Mouse (Mus musculus) embryonic facial prominence, embryonic 15.5 days (tissue): ENCODE results near the gene Zfp146. TPM values are rescaled to one million over a fixed set of nuclear protein-coding genes. Genes with fewer than 3 reads are reported as not detected.

Experiments
- ATAC-seq: fragments of 200-750 bp; cut with Nextera tagmentation; 2 replicates; pipeline ENCODE4 v1.8.0; 2017; ENCODE audit warnings: low read depth, moderate TSS enrichment; ENCODE audit not compliant: insufficient number of reproducible peaks, low FRiP score, low TSS enrichment
- H3K27ac ChIP-seq: fragments of 300-500 bp; sonication (generic); replicated peaks from 2 replicates; pipeline ENCODE4 v1.5.1; 2015; ENCODE audit warnings: mild to moderate bottlenecking, inconsistent platforms
- H3K27me3 ChIP-seq: fragments of 300-500 bp; sonication (generic); 2 replicates; pipeline ENCODE4 v1.6.1; 2015; ENCODE audit warnings: inconsistent platforms
- H3K36me3 ChIP-seq: fragments of 300-500 bp; sonication (generic); 2 replicates; pipeline ENCODE4 v1.6.1; 2015; ENCODE audit warnings: mild to moderate bottlenecking, inconsistent platforms
- H3K4me1 ChIP-seq: fragments of 300-500 bp; sonication (generic); 2 replicates; pipeline ENCODE4 v1.6.1; 2015; ENCODE audit warnings: inconsistent platforms
- H3K4me2 ChIP-seq: fragments of 300-500 bp; sonication (generic); replicated peaks from 2 replicates; pipeline ENCODE4 v1.6.1; 2015; ENCODE audit warnings: mild to moderate bottlenecking, inconsistent platforms
- H3K4me3 ChIP-seq: fragments of 300-500 bp; sonication (generic); replicated peaks from 2 replicates; pipeline ENCODE4 v1.5.1; 2015; ENCODE audit warnings: mild to moderate bottlenecking, inconsistent platforms
- H3K9ac ChIP-seq: fragments of 300-500 bp; sonication (generic); 2 replicates; pipeline ENCODE4 v1.6.1; 2015; ENCODE audit warnings: inconsistent platforms
- H3K9me3 ChIP-seq: fragments of 300-500 bp; sonication (generic); replicated peaks from 2 replicates; pipeline ENCODE4 v1.6.1; 2016; ENCODE audit warnings: inconsistent platforms
- WGBS: fragments of 180-500 bp; shearing (Covaris S2); methylation state at CpG from one replicate; pipeline ENCODE4 v1.1.7; 2015; 5-methylcytosine and 5-hydroxymethylcytosine counted together
- polyA plus RNA-seq: library from polyadenylated mRNA; unstranded; fragments of >200 nt; fragmentation: Nextera tagmentation; extraction: Ambion mirVana; gene quantifications from 2 replicates; pipeline ENCODE4 v1.2.1, GENCODE M21; 2015

Gene Zfp146
- polyA plus RNA-seq, 1 experiment from 2014 or later = 13.6 TPM

DNA sequence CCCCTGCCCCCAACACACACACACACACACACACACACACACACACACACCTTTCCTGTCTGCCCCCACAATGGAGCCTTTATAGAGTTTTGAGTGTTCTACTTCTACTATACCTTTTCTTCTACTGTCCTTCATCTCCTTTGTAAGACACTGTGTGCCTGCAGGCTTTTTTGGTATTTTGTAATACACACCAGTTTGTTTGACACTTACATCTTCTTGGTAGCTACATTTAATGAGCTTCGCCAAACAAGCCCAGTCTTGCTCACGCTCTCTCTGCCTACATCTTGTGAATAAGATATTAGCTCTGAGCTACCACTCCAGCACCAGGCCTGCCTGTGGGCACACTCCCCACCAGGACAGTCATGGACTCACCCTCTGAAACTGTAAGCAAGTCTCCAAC, 4.8 kb downstream of the Zfp146 start:
- no peak overlapping the region for H3K4me2 ChIP-seq
- H3K9me3 ChIP-seq = peaks cover 67% of the 10 kb centered on the region
- no peak for ATAC-seq
- no peak overlapping the region for H3K9ac ChIP-seq
- H3K27ac ChIP-seq = no peak overlapping the region
- peaks cover 77% of the 10 kb centered on the region for H3K36me3 ChIP-seq
- no peaks in the 10 kb centered on the region for H3K27me3 ChIP-seq
- H3K4me3 ChIP-seq = no peak overlapping the region
- H3K4me1 ChIP-seq = no peaks in the 10 kb centered on the region
- WGBS = 94% methylated on average over 2 of the region's 2 CpGs

- 97% methylated on average over 5 of the region's 5 CpGs for WGBS
Observed at GRCm38 (mm10) chr7:30163113-30163512, 6.4 kb downstream of the Zfp146 start.

GRCm38 (mm10) chr7:30155507-30155906, 14.0 kb downstream of the Zfp146 start:
- no peaks in the 10 kb centered on the region for H3K27me3 ChIP-seq
- WGBS = 96% methylated on average over 3 of the region's 3 CpGs
- H3K4me2 ChIP-seq = no peak overlapping the region
- H3K27ac ChIP-seq = no peak overlapping the region
- peaks cover 73% of the 10 kb centered on the region for H3K9me3 ChIP-seq
- H3K4me1 ChIP-seq = no peaks in the 10 kb centered on the region
- H3K4me3 ChIP-seq = no peak overlapping the region
- H3K9ac ChIP-seq = no peak overlapping the region
- peaks cover 81% of the 10 kb centered on the region for H3K36me3 ChIP-seq
- ATAC-seq = no peak

More at GRCm38 (mm10) chr7:30163113-30163512, 6.4 kb downstream of the Zfp146 start:
- no peak for ATAC-seq
- Histone ChIP-seq H3K9ac (no peak overlapping the region), H3K27me3 (no peaks in the 10 kb centered on the region), H3K36me3 (peaks cover 94% of the 10 kb centered on the region), H3K4me2 (no peak overlapping the region), H3K27ac (no peak overlapping the region), H3K4me3 (no peak overlapping the region), H3K4me1 (no peaks in the 10 kb centered on the region), H3K9me3 (peaks cover 81% of the 10 kb centered on the region)

- H3K27me3 ChIP-seq = no peaks in the 10 kb centered on the region
- peaks cover 82% of the 10 kb centered on the region for H3K36me3 ChIP-seq
- H3K4me3 ChIP-seq = no peak overlapping the region
- no peak overlapping the region for H3K4me2 ChIP-seq
- no peaks in the 10 kb centered on the region for H3K4me1 ChIP-seq
- no peak overlapping the region for H3K27ac ChIP-seq
- WGBS = 92% methylated on average over 1 of the region's 1 CpGs
- H3K9ac ChIP-seq = no peak overlapping the region
- H3K9me3 ChIP-seq = peaks cover 78% of the 10 kb centered on the region
- ATAC-seq = no peak
Observed at GRCm38 (mm10) chr7:30154040-30154439, 15.5 kb downstream of the Zfp146 start.

DNA sequence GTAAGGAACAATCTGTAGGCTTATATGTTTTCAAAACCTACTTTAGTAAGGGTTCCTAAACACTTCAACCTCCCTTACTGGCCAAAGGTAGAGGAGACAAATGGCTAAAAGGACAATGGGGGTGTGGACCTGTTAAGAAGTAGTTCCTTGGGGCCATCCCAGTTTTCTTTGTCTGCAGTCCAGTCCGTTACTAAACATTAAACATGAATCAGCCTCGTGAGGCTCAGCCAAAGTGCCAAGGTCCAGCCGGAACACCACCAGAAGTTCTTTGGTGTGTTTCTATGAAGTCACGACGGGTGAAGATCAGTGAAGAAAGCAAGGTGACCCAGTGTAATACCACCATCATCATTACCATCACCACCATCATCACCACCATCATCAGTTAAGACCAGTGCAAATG, 22.5 kb downstream of the Zfp146 start:
- Histone ChIP-seq H3K9ac (no peak overlapping the region), H3K27me3 (no peaks in the 10 kb centered on the region), H3K9me3 (peaks cover 34% of the 10 kb centered on the region), H3K4me3 (no peak overlapping the region), H3K27ac (no peak overlapping the region), H3K4me1 (peaks cover 3% of the 10 kb centered on the region; the same call in 1 of the 2 replicates), H3K36me3 (peaks cover 54% of the 10 kb centered on the region), H3K4me2 (no peak overlapping the region)
- no peak for ATAC-seq
- WGBS = 91% methylated on average over 5 of the region's 5 CpGs

DNA sequence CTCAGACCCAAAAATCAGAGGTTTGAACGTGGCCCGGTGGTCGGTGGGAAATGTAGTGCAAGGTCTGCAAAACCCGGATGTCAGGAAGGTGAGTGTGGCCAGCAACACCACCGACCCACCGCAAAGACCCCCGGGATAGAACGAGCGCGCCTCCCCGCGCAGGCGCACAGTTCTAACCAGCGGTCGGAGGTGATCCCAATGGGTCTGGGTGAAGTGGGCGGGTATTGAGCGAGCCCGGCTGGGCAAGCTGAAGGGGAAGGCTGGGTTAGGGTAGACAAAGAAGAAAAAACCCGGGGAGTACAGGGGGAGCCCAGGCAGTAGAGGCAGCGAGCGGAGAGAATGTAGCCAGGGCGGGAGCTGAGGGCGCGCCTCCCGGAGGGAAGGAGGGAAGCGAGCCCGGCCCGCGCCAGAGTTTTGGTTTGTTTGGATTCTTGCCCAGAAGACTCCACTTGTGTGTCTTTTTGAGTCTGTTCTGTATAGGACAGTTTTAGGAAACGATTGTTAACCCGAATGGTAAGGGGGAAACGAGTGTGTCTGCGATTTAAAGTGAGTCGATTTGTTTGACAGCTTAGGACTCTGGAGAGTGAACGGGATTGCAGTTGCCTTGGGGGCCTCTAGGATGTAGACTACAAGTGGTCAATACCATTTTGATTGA, 25.9 kb downstream of the Zfp146 start:
- peaks cover 3% of the 10 kb centered on the region; the same call in 1 of the 2 replicates for H3K4me1 ChIP-seq
- no peaks in the 10 kb centered on the region for H3K27me3 ChIP-seq
- peak overlapping the region; percentile 52 for H3K4me3 ChIP-seq
- H3K27ac ChIP-seq = peak overlapping the region; percentile 79
- H3K9me3 ChIP-seq = peaks cover 3% of the 10 kb centered on the region; the same call in 1 of the 2 replicates
- 2% methylated on average over 35 of the region's 35 CpGs for WGBS
- ATAC-seq = peak; percentile 95
- H3K9ac ChIP-seq = peak overlapping the region; percentile 23
- peak overlapping the region; percentile 49 for H3K4me2 ChIP-seq
- peaks cover 51% of the 10 kb centered on the region for H3K36me3 ChIP-seq

DNA sequence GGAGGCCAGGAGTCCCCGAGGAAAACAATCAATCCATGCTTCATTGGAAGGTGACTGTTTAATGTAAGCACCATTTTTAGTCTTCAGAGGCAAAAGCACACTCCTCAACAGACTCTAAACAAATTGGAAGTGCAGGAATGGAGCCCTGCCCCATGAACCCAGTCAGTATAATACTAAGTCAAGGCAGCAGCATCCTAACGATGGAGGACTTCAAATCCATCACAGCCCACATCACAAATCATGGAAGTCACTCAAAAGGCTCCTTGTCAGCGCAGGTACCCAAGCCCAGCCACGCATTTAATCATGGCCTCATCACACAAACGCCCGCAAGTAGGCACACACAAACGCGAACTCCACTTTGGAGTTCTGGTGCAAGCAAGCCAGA, 26.4 kb downstream of the Zfp146 start:
- H3K4me2 ChIP-seq = peak overlapping the region; percentile 49
- no peaks in the 10 kb centered on the region for H3K27me3 ChIP-seq
- H3K36me3 ChIP-seq = peaks cover 51% of the 10 kb centered on the region
- H3K4me1 ChIP-seq = peaks cover 3% of the 10 kb centered on the region; the same call in 1 of the 2 replicates
- no peak overlapping the region for H3K9ac ChIP-seq
- H3K27ac ChIP-seq = peak overlapping the region; percentile 79
- ATAC-seq = peak; percentile 3; the same call in 1 of the 2 replicates
- 13% methylated on average over 8 of the region's 8 CpGs for WGBS
- peak overlapping the region; percentile 52 for H3K4me3 ChIP-seq
- peaks cover 3% of the 10 kb centered on the region; the same call in 1 of the 2 replicates for H3K9me3 ChIP-seq

DNA sequence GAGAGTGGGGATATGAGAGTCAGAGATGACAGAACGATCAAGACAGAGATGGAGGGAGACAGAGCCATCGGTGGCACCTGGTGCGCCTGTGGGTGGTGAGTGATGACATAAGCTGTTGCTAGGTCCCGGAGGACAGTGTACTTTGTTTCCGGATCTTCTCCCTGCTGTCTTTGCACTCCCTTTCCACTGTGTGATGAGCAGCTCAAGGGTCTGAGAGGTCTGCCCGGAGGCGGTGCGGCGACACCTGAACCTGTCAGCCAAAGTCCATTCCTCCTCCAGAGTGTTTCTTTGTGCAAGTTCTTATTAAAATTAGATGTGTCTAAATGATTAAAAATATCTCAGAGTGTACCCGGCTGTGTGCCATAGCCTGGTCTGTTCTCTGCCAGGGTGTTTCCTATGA, 32.7 kb downstream of the Zfp146 start:
- 91% methylated on average over 10 of the region's 10 CpGs for WGBS
- no peak overlapping the region for H3K4me2 ChIP-seq
- ATAC-seq = no peak

DNA sequence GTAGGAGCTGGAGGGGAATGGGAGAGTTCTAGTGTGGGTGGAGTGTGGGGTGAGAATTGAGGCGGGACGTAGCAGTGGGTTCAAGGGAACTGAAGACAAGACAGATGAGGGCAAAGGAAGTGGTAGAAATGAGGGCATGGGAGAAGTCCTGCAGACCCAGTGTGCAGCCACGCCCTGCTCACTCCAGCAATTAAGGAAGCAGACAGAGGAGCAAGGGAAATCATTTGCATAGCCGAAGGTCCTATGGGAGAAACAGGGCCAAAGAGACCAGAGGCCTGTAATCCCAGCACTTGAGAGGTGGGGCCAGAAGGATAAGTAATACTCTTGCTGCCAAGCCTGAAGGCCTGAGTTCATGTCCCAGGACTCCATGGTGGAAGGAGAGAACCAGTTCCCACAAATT, 37.2 kb downstream of the Zfp146 start:
- H3K4me1 ChIP-seq = no peaks in the 10 kb centered on the region
- H3K9ac ChIP-seq = no peak overlapping the region
- H3K36me3 ChIP-seq = peaks cover 89% of the 10 kb centered on the region
- H3K4me3 ChIP-seq = no peak overlapping the region
- no peak overlapping the region for H3K4me2 ChIP-seq
- WGBS = 89% methylated on average over 4 of the region's 4 CpGs
- 0 out of 2 replicates have a peak, but pooled peaks cover 4% of the 10 kb centered on the region for H3K9me3 ChIP-seq
- no peaks in the 10 kb centered on the region for H3K27me3 ChIP-seq
- no peak overlapping the region for H3K27ac ChIP-seq
- no peak for ATAC-seq

More for the DNA sequence above, 32.7 kb downstream of the Zfp146 start:
- no peak overlapping the region for H3K4me3 ChIP-seq
- no peaks in the 10 kb centered on the region for H3K27me3 ChIP-seq
- H3K27ac ChIP-seq = no peak overlapping the region
- H3K4me1 ChIP-seq = no peaks in the 10 kb centered on the region
- H3K9me3 ChIP-seq = 0 out of 2 replicates have a peak, but pooled peaks cover 4% of the 10 kb centered on the region
- no peak overlapping the region for H3K9ac ChIP-seq
- H3K36me3 ChIP-seq = peaks cover 80% of the 10 kb centered on the region

DNA sequence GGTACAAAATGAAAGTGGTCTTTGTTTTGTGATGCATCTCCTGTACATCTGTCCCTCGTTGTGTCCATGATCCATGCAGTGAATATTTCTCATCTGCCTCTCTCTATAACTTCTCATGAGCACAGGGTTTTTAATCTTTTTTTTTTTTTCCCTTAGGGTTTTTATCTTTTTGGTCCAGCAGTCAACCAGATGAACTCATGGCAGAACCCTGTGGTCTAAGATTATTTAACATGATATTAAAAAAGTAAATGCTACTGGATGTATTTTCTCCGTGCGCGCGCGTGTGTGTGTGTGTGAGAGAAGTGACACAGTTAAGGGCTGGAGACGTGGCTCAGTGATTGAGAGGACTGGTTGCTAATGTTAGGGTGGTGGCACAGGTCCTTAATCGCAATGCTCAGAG, 39.6 kb downstream of the Zfp146 start:
- Histone ChIP-seq H3K9me3 (0 out of 2 replicates have a peak, but pooled peaks cover 4% of the 10 kb centered on the region), H3K27ac (no peak overlapping the region), H3K4me1 (no peaks in the 10 kb centered on the region), H3K4me2 (no peak overlapping the region), H3K9ac (no peak overlapping the region), H3K4me3 (no peak overlapping the region), H3K36me3 (peaks cover 78% of the 10 kb centered on the region), H3K27me3 (no peaks in the 10 kb centered on the region)
- no peak for ATAC-seq
- WGBS = 94% methylated on average over 8 of the region's 8 CpGs

GRCm38 (mm10) chr7:30122188-30122530, 47.4 kb downstream of the Zfp146 start:
- Histone ChIP-seq H3K36me3 (peaks cover 9% of the 10 kb centered on the region), H3K9ac (peak overlapping the region; percentile 76), H3K27me3 (no peaks in the 10 kb centered on the region), H3K4me3 (peak overlapping the region; percentile 77), H3K27ac (peak overlapping the region; percentile 89), H3K4me2 (peak overlapping the region; percentile 81), H3K9me3 (no peaks in the 10 kb centered on the region), H3K4me1 (no peaks in the 10 kb centered on the region)
- WGBS = 5% methylated on average over 15 of the region's 15 CpGs
- peak; percentile 17; the same call in 1 of the 2 replicates for ATAC-seq
